Comparison of ENCODE assay signal across 14 mouse cellular contexts in the genomic region with DNA sequence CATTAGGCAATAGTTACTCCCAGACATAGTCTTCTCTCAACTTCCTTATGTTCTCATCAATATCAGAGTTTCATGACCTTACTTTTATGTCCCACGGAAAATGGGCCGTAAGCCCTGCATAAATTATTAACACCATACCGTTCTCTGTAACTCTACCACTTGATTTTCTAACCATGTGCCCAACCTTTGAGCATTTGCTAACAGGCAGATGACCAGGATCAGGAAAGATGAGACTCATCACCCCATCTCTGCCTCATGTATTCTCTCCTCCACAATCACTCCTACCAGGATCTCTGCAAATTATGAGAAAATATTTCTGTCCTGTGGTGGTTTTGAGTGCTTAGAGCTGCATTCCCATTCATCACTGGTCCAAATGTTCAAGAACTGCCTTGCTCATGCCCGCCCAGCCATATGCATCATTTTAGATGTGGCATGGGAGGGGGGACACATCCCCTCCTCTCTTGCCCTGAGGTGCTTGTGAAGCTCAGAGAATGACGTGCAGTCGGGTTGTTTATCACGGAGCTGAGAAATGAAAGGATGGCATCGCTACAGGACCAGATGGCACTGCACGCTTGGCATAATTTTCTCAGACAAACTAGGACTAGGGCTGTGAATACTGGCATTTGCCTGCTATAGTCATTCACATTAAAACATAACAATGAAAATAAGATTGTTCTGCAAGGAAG.
DNase-seq lines count a peak whose midpoint lies in the region; ATAC-seq and TF ChIP-seq lines count a peak whose summit lies in the region.
"Had no signal": no experiment of that assay in that cellular context is flagged by ENCODE, and none has a peak within 500 bp of the region (broad histone marks: within the 10 kb centered on the region; RNA-seq: fewer than 3 reads in every experiment).

No protein-coding gene starts in this region.

- TF ChIP-seq POLR2A in kidney, adult 2 months (IDR thresholded peaks at IDR 0.05; ENCODE audit: low read depth, low read length) = no peak

- 50% methylated on average over 9 of the region's 9 CpGs for WGBS in neural tube, embryonic 15.5 days
- 81% methylated on average over 9 of the region's 9 CpGs for WGBS in kidney, adult 2 months

- H3K4me2 ChIP-seq in neural tube, embryonic 15.5 days = no peak overlapping the region
- H3K4me2 ChIP-seq: embryonic facial prominence, embryonic 13.5 days; liver, embryonic 15.5 days had no signal

- H3K9me3 ChIP-seq in neural tube, embryonic 15.5 days (replicated peaks) = no peaks in the 10 kb centered on the region
- H3K9me3 ChIP-seq: embryonic facial prominence, embryonic 13.5 days; liver, embryonic 15.5 days had no signal

- no peaks in the 10 kb centered on the region for H3K27me3 ChIP-seq in neural tube, embryonic 15.5 days (replicated peaks)
- H3K27me3 ChIP-seq in kidney, adult 2 months (replicated peaks; ENCODE audit: control insufficient read depth, insufficient read depth, low read length) = no peaks in the 10 kb centered on the region
- H3K27me3 ChIP-seq: embryonic facial prominence, embryonic 13.5 days; liver, embryonic 15.5 days had no signal

- no peak for TF ChIP-seq CTCF in kidney, adult 2 months (conservative IDR thresholded peaks at IDR 0.05; ENCODE audit: insufficient read depth, insufficient read length, low read depth, low read length)

- H3K36me3 ChIP-seq in neural tube, embryonic 15.5 days = no peaks in the 10 kb centered on the region
- no peaks in the 10 kb centered on the region for H3K36me3 ChIP-seq in kidney, adult 2 months (ENCODE audit: control insufficient read depth, insufficient read depth, low read length)
- H3K36me3 ChIP-seq: embryonic facial prominence, embryonic 13.5 days; G1E; liver, embryonic 15.5 days had no signal

- no peak overlapping the region for H3K9ac ChIP-seq in neural tube, embryonic 15.5 days (replicated peaks)
- H3K9ac ChIP-seq: embryonic facial prominence, embryonic 13.5 days; liver, embryonic 15.5 days had no signal

- peak; percentile 81 for ATAC-seq in neural tube, embryonic 15.5 days (ENCODE audit: low FRiP score)
- ATAC-seq: intestine, postnatal 0 days had no signal

- peak overlapping the region; percentile 52 for H3K27ac ChIP-seq in neural tube, embryonic 15.5 days (replicated peaks)
- H3K27ac ChIP-seq in kidney, adult 2 months (ENCODE audit: insufficient read depth, low read depth, low read length) = no peak overlapping the region
- H3K27ac ChIP-seq: embryonic facial prominence, embryonic 13.5 days; liver, embryonic 15.5 days had no signal

- H3K4me3 ChIP-seq in neural tube, embryonic 15.5 days (replicated peaks) = no peak overlapping the region
- no peak overlapping the region for H3K4me3 ChIP-seq in kidney, adult 2 months (ENCODE audit: insufficient read depth, low read depth, low read length)
- H3K4me3 ChIP-seq: embryonic facial prominence, embryonic 13.5 days; liver, embryonic 15.5 days; myocyte had no signal

- DNase-seq in cerebellum, adult 11 months = peak; percentile 90
- DNase-seq in cerebellum, postnatal 14 days = peak; percentile 87 to 94
- DNase-seq in layer of hippocampus, adult 8-10 months (ENCODE audit: low spot score in 2 of 2) = peak; percentile 72 to 85
- no peak for DNase-seq in natural killer cell, adult 2 months (ENCODE audit: low spot score in 2 of 2)
- DNase-seq in kidney, postnatal 36 days = no peak
- DNase-seq in kidney, adult 2 months = no peak
- DNase-seq: adrenal gland, postnatal 10 days; heart, adult 11 months had no signal

- peaks cover 7% of the 10 kb centered on the region for H3K4me1 ChIP-seq in neural tube, embryonic 15.5 days
- H3K4me1 ChIP-seq in kidney, adult 2 months (ENCODE audit: control insufficient read depth, insufficient read depth, low read length) = no peaks in the 10 kb centered on the region
- H3K4me1 ChIP-seq: embryonic facial prominence, embryonic 13.5 days; liver, embryonic 15.5 days had no signal

Comparison
In these comparisons a context has a peak if more than half of its experiments do, and no peak if none do; other contexts are left out.
1. DNase-seq: peak in cerebellum, adult 11 months (single experiment), cerebellum, postnatal 14 days (2 of 2) and layer of hippocampus, adult 8-10 months (2 of 2); none in natural killer cell, adult 2 months (0 of 2), kidney, postnatal 36 days (0 of 2) and kidney, adult 2 months (single experiment).